Mouse (Mus musculus): ENCODE results near the gene Vmn2r40. TPM values are rescaled to one million over a fixed set of nuclear protein-coding genes. Genes with fewer than 3 reads are reported as not detected.
"Not testable (repeated sequence)": the region's sequence is repeated elsewhere in the genome, so short reads cannot be mapped to it uniquely, and the experiment has no call there.

Gene Vmn2r40
- not detected for total RNA-seq (2021)
- long read RNA-seq, experiment 1, result 0 reads
- long read RNA-seq, experiment 2, result 0 reads

GRCm38 (mm10) chr7:8931335-8931734 is at the start of gene Vmn2r40:
Gene Vmn2r40 (minus strand): TSS chr7:8931435.
- not testable (repeated sequence) for DNase-seq

Other genes starting within 250 kb of the Vmn2r40 start
- gene Vmn2r39, start 99.4 kb upstream of the Vmn2r40 start, total RNA-seq (2021), result not detected
- not detected for gene Vmn2r38, start 166.4 kb upstream of the Vmn2r40 start, total RNA-seq (2021)